Mouse (Mus musculus) left cerebral cortex, postnatal 10 days (tissue): Measurements from ENCODE around the gene Elk3. TPM values are rescaled to one million over a fixed set of nuclear protein-coding genes. Genes with fewer than 3 reads are reported as not detected.

ENCODE experiments used
- DNase-seq, 2 experiments: peaks; one replicate each; pipeline ENCODE4 v3.0.0; 2021 to 2022; ENCODE audit warnings: low spot score in 2 of 2, mixed read lengths in 1 of 2; ENCODE audit errors: extremely low spot score in 1 of 2
- intact Hi-C: fragments of 180-260 bp; cut with DNase I; formaldehyde crosslinking; loops from one replicate; pipeline ENCODE4 v1.15.1; 2025
- total RNA-seq, 2 experiments: library from RNA; stranded (reverse); gene quantifications; 2 replicates each; pipeline ENCODE4 v1.2.3; 2021

Gene Elk3
- total RNA-seq, 2 experiments from 2014 or later, result 10.6 to 13.9 TPM

GRCm38 (mm10) chr10:93225751-93226150 lies 85.2 kb downstream of the Elk3 start:
- DNase-seq, result no peak
- intact Hi-C loops, result loop anchor here (5.0 kb wide), 1 partner anchor 63 kb away; the partner anchor contains the start of gene Cdk17

DNA sequence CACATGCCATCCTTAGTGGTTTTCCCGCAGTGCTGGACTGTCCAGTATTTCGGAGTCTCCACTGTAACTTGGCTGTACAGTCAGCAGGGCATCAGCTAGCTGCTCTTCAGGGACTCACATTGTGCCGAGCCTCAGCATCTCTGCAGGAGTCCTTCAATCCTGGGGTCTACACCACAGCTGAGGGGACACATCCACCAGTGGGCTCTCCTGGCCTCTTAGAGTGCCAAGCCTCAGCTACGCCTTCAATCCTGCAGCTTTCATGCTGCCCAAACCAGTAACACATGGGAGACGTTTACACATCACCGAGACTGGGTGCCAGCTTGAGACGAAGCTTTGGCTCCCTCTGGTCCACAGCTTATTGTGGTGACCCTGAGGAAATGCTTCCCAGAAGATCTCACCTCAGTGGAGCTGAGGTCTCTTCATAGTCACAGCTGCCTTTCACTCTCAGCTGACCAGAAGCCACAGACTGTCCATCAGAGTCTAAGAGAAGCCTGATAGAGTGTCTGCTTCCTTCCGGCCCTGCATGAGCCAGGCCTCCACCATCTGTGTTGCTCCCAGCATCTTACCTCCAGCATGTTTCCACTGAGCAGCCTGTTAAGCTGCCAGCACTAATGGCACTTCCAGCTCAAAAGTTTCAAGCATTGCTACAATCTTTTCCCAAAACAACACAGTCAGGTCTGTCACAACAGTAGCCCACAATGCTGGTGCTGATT lies 95.7 kb downstream of the Elk3 start:
- intact Hi-C loops, result no loop called here
- DNase-seq, result no peak

GRCm38 (mm10) chr10:93214251-93214650 lies 96.7 kb downstream of the Elk3 start:
- intact Hi-C loops, result loop anchor here (5.0 kb wide), 1 partner anchor 52 kb away; the partner anchor contains the start of gene Cdk17

GRCm38 (mm10) chr10:93213339-93213738 lies 97.6 kb downstream of the Elk3 start:
- intact Hi-C loops, result loop anchor here (5.0 kb wide), 1 partner anchor 51 kb away; the partner anchor contains the start of gene Cdk17
- no peak for DNase-seq

More at GRCm38 (mm10) chr10:93214251-93214650, 96.7 kb downstream of the Elk3 start:
- DNase-seq, result no peak

DNA sequence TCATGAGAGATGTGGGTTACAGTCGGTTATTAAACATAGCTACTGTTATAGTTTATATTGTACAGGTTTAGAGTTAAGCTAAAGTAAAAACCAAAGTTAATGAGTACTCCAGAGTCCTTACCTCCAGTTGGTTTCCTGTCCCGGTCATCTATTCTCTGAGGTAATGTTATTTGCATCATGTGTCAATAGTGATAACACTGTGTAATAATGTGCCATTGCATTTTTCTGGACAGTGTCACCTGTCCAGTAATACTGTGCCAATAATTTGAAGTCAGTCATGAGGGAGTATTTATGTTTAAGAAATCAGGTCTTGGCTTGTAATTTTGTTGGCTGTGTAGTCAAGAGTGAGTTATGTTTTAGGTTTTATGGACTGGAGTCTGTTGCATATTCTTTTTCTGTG lies 98.2 kb downstream of the Elk3 start:
- intact Hi-C loops, result loop anchor here (5.0 kb wide), 1 partner anchor 50 kb away; the partner anchor contains the start of gene Cdk17

GRCm38 (mm10) chr10:93207176-93207575 lies 103.8 kb downstream of the Elk3 start:
- intact Hi-C loops, result no loop called here
- DNase-seq, result no peak

More for the DNA sequence above, 98.2 kb downstream of the Elk3 start:
- DNase-seq, result no peak

- intact Hi-C loops, result no loop called here
- DNase-seq, result no peak
These were observed 105.5 kb downstream of the Elk3 start for GRCm38 (mm10) chr10:93205287-93205956.

DNA sequence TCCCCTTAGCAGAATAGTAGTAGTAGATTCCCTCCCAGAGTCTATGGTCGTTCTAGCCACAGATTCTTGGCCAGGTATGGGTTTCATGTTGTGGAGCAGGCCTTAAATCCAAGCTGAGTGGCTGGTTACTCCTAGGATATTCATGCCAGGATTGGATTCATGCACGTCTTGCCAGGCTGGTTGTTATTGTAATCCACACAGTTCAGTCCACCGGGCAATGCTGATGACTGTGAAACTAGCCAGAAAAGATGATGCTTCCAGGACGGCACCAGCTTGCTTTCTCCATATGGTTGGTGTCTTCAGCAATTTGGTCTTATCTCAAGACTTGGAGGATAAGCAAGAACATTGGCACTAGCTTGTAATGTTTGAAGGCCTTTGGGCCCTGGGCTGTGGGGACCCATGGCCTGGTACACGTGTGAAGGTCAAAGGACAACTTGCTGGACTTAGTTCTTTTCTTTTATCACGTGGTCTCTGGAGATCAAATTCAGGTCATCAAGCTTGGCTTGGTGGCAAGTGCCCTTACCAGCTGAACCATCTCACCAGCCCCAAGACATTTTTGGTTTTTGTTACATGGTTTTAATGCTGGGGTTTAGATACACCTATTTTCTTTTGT lies 109.0 kb downstream of the Elk3 start:
- intact Hi-C loops, result no loop called here
- no peak for DNase-seq

- DNase-seq, result no peak
- intact Hi-C loops, result no loop called here
These were observed 112.0 kb downstream of the Elk3 start for GRCm38 (mm10) chr10:93198958-93199357.

Other genes with a start within 250 kb of the Elk3 start
- gene Cfap54, start 229.5 kb downstream of the Elk3 start, total RNA-seq, result 10 to 100 TPM; 13.4 to 19.2 TPM
- 100 to 1,000 TPM; 141 to 150 TPM for gene Cdk17, start 150.3 kb downstream of the Elk3 start, total RNA-seq
- 10 to 100 TPM; 76.5 to 77.9 TPM for gene Lta4h, start 142.3 kb upstream of the Elk3 start, total RNA-seq
- under 1 TPM in 1 of 2 experiments, not detected in 1; 0.28 TPM for gene Hal, start 177.6 kb upstream of the Elk3 start, total RNA-seq
- gene Amdhd1, start 228.9 kb upstream of the Elk3 start, total RNA-seq, result 1 to 10 TPM; 2.1 to 3.0 TPM
- under 1 TPM in 1 of 2 experiments, not detected in 1; 0.15 TPM for gene Ccdc38, start 229.5 kb upstream of the Elk3 start, total RNA-seq